Mouse (Mus musculus) adrenal gland, postnatal 36 days (tissue): ENCODE measurements around the gene Frs3. TPM values are rescaled to one million over a fixed set of nuclear protein-coding genes. Genes with fewer than 3 reads are reported as not detected.
A peak's percentile ranks its signal among the peaks of the same experiment; 100 is the strongest.

Source experiments
- DNase-seq, 2 experiments: peaks; one replicate each; pipeline ENCODE4 v3.0.0; 2021; ENCODE audit warnings: mixed read lengths in 1 of 2
- total RNA-seq, 2 experiments: library from RNA; stranded (reverse); gene quantifications; 2 replicates each; pipeline ENCODE4 v1.2.3; 2021

The Frs3 gene
- total RNA-seq, 2 experiments from 2014 or later: 2.8 to 5.4 TPM

GRCm38 (mm10) chr17:47691650-47692049, 2.8 kb downstream of the Frs3 start:
- no peak for DNase-seq

GRCm38 (mm10) chr17:47693671-47694441, 5.0 kb downstream of the Frs3 start:
- peak in 1 of 2 experiments; percentile 10 for DNase-seq

DNA sequence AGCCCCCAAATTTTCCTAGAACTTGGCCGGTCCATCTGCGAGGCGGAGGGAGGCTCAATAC, 5.4 kb downstream of the Frs3 start, which contains the start of gene Gm21981:
Gene Gm21981 (minus strand): TSS at position 14 of the 61 bp plus-strand sequence.
- no peak for DNase-seq

DNA sequence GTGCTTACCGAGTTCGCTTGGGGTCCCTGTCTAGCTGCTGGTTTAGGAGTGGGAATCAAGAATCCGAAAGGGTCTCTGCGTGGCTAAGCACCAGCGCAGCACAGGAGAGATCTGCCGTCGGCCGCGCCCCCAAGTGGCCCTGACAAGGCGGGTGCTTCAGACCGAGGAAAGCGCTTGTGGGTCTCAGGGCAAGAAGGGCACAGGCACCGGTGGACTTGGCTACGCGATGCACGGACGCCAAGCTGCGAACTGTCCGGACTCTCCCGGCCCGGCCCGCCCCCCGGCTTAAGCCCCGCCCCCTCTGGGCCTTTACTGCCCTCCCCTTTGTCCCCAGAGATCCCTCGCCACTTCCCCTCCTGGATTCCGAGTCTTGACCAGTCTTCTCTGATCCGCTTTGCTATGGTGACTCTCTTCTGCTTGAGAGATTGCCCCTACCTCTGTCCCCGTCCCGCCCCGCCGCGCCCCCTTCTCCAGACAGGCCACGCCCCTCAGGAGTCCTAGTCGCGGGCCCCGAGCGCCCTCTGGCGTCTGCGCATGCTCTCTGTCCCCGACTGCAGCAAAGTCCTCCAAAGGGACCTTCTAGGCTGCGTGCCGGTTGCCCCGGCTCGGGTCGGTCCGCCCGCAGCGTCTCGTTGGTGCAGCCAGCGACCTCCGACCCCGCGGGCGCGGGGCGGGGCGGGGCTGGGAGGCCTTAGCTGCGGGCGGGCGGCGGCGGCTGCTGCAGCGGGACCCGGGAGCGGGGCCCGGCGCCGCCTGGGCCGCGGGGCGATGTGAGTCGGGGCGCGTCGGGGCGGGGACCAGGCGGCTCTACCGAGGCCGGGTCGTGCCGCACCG, 5.9 kb downstream of the Frs3 start, which contains the start of gene Prickle4:
Gene Prickle4 (minus strand): TSS at position 234 of the 834 bp plus-strand sequence.
- peak; percentile 99 for DNase-seq

DNA sequence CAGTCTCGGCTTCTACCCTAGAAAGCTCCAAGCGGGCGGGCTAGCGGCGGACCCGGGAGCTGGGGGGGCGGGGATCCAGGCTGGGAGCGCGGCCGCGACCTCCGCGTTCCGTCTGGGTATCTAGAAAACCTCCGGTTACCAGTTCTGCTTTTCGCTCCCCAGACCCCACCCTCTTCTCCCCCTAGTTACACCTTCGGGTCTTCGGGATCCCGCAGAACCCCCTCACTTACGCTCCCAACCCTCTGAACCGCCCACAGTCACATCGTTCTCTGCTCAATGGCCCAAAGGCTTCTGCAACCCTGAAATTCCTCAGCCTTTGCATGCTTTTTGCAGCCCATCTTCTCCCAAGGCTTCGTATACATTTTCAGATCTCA, 6.5 kb downstream of the Frs3 start:
- no peak for DNase-seq

DNA sequence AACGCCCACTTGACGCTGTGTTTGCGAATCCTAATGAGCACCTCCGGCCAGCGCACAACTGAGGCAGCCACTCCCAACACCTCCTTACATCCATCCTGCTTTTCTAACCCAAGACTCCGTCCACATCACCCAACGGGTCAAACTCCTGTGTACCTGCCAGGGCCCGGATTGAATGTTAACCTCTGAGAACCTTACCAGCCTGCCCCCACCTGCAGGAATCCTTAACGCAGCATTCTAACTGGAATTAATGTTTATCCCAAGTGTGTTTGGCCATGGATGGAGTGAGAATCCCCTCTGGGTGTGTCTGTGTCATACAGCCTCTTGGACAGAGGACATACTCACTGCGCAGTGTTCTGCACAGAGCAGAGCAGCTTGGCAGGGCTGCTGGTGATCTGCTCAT, 9.3 kb downstream of the Frs3 start:
- no peak for DNase-seq

GRCm38 (mm10) chr17:47699055-47699454, 10.2 kb downstream of the Frs3 start:
- no peak for DNase-seq

- DNase-seq: no peak
These were observed 13.0 kb downstream of the Frs3 start for GRCm38 (mm10) chr17:47701793-47702192.

DNA sequence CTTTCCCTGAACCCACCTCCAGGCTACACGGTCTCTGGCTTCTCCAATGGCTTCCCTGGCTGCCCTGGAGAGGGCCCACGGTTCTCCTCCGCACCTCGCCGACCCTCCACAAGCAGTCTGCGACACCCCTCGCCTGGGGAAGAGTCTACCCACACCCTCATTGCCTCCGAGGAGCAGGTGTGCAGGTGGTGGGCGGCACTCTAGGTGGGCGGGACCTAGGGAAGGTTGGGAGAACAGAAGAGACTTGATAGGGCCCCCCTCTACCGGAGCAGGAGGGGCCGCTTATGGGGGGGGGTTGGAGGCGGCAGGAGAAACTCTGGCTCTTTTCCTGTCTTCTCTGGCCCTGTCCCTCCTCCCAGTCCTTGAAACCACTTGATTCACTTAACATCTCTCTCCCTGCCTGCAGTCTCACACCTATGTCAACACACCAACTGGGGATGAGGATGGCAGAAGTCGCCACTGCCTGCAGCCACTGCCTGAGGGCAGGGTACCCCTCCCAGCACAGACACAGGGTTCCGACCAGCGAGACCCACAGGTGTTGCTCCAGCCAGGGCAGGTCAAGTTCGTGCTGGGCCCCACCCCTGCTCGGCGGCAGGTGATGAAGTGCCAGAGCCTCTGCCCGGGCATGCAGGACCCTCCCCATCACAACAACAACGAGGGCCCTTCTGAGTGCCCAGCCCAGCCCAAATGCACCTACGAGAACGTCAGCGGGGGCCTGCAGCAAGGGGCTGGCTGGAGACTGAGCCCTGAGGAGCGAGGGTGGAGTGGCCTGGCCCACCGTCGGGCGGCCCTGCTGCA, 13.9 kb downstream of the Frs3 start:
- DNase-seq: no peak

DNA sequence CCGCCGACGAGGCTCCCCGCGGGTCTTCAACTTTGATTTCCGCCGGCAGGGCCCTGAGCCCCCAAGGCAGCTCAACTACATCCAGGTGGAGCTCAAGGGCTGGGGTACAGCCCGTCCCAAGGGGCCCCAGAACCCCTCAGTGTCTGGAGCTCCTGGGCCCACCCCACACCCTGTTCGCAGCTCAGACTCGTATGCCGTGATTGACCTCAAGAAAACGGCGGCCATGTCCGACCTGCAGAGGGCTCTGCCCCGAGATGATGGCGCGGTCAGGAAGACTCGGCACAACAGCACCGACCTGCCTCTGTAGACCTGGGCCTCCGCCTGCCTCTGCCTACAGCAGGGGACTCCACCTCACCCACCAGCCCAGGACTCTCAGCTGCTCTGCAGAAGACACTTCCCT, 14.7 kb downstream of the Frs3 start:
- no peak for DNase-seq

DNA sequence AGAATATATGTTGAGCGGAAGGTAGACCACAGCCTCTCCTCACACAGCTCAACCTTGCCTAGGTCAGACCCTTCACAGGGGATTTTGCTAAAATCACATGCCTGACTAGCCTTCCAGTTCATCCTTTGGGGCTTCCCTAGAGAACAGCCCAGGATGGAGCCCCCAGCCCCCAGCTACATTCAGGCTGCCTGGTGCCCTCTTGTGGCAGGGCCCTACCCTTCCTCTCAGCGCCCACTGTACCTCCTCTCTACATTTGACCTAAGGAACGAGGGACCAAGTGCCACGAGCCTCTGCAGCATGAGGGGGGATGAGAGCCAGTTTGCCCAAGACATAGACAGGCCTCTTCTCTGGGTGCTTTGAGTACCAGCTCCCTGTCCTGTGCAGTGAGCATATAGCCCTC, 15.9 kb downstream of the Frs3 start:
- DNase-seq: no peak

DNA sequence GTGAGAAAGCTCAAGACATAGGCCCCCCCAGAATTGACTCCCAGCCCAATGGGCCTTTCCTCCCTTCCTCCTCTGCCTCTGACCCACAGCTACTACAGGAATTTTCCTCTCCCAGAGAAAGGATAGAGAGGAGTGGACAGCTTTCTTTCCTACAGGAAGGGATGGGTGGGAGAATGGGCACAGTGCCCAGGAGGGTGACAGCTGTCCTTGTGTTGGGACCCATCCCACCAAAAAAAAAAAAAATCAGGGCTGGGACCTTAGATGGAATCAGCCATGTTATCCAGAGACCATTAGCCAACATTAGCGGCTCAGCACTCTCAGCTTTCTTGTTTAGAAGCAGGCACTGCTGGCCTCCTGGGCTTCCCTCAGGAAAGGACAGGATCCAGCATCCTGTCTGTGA, 17.4 kb downstream of the Frs3 start:
- no peak for DNase-seq

DNA sequence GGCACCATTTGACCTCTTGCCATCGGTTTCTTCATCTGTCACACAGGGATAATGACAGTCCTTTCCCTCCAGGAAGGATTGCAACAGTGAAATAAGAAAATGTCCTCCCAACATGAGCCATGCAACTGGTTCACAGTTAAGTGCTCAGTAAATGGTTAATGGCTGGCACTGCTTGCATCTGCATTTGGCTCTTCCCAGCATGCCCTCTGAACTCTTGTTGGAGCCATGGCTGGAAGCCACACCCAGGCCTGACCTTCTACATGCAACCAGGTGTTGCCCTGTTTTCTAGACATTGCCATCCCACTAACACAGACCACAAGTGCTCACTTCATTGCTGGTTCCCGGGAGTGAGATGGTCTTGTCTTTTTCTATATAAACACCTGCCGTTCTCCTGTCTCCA, 19.1 kb downstream of the Frs3 start:
- DNase-seq: no peak

GRCm38 (mm10) chr17:47708972-47709371, 20.1 kb downstream of the Frs3 start:
- DNase-seq: no peak

GRCm38 (mm10) chr17:47710036-47710435, 21.2 kb downstream of the Frs3 start:
- no peak for DNase-seq

DNA sequence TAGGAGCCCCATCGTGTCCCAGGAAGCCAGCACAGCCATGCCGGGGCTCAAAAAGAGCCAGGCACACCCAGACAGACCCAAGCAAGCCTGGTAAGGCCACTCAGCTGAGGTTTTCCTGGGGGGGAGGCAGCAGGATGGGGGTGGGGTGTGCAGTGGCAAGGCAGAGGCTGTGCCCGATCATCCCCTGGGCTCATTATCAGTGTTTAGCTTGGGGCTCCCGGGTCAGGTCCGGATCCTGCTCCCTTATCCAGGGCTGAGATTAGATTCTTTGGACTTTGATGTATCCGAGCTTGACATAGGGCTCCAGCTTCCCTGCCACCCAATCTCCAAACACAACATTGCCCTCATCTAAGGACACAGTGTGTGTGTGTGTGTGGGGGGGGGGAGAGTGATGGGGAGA, 23.1 kb downstream of the Frs3 start:
- DNase-seq: no peak

- DNase-seq: no peak
These were observed 24.2 kb downstream of the Frs3 start for GRCm38 (mm10) chr17:47712889-47713571.

DNA sequence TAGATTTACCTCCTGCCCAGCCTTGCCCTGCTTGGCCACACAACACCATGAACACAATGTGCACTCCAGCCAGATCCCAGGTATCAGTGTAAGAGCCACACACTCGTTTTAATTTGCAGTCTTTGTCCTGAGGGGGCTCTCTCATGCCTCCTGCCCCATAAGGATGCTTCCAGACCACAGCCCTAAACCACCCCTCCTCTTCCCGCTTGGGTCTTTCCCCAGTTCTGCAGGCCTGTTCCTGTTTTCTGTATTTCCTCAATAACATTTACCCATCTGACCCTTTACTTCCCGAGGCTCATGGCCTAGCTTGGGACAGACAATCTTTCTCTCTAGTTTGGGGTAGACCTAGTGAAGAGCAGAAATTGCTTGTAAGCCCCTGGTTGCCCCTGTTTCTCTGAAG, 26.2 kb downstream of the Frs3 start:
- DNase-seq: no peak

- DNase-seq: no peak
These were observed 32.4 kb downstream of the Frs3 start for GRCm38 (mm10) chr17:47721183-47721582.

DNA sequence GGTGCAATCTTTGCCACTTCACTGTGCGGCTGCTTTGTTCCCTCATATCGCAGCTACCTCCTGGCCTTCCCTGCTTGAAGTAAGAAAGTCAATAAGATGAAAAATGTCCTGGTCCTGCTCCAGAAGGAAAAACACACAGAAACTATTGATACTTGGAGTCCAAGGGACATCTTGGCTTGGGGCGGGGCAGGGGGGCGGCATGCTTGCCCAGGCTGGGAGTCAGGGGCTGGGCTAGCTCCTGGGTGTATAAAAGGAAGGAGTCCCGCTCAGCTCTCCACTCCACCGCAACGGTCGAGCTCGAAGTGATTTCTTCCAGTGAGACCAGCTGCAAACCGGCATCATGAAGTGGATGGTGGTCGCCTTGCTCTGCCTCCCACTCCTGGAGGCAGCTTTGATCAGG, 37.7 kb downstream of the Frs3 start, which contains the start of gene Pgc:
Gene Pgc (plus strand): TSS at position 277 of the 400 bp plus-strand sequence.
- no peak for DNase-seq

DNA sequence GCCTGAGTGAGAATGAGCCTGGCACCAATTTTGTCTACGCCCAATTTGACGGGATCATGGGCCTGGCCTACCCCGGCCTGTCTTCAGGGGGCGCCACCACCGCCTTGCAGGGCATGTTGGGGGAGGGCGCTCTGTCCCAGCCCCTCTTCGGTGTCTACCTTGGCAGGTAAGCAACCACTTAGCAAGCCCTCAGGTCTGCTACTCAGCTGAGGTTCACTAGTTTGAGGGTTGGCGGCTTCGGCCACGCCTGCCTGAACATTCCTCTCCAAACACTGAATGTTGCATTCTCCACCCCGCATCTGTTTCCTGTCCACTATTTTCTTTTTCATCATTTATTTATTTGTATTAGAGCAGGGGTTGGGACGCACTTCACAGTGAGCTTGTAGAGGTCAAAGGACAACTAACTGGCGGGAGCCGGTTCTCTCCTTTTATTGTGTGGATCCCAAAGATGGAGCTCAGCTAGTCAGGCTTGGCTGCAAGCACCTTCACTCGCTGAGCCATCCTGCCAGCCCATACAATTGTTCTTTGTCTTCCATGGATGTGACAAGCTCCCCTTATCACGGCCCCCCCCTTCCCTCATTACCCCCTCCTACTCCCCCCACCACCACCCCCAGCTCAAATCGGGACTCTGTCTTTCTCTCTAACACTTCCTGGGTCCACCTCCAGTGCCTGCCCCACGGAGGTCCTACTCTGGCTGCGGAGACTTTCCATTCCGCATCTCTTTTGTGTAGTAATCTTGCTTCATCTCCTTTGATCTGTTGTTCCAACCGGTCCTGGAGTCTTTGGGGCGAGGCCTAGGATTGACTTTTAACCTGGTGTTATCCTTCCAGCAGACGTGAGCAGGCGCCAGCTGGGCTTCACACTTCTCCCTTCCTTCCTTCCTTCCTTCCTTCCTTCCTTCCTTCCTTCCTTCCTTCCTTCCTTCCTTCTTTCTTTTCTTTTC, 42.1 kb downstream of the Frs3 start:
- DNase-seq: no peak
